Mouse (Mus musculus) left cerebral cortex, adult 8-10 months (tissue): ENCODE data around the gene Sbds. TPM values are rescaled to one million over a fixed set of nuclear protein-coding genes. Genes with fewer than 3 reads are reported as not detected.
A peak's percentile ranks its signal among the peaks of the same experiment; 100 is the strongest.

Experiments used
- DNase-seq, 2 experiments: peaks; one replicate each; pipeline ENCODE4 v3.0.0; 2022; ENCODE audit warnings: low spot score in 2 of 2
- total RNA-seq, 4 experiments: library from RNA; stranded (reverse); gene quantifications; 2 replicates each; pipeline ENCODE4 v1.2.4; 2022

The Sbds gene
- 10 to 100 TPM; 77.8 to 89.1 (median 86.8) TPM for total RNA-seq

DNA sequence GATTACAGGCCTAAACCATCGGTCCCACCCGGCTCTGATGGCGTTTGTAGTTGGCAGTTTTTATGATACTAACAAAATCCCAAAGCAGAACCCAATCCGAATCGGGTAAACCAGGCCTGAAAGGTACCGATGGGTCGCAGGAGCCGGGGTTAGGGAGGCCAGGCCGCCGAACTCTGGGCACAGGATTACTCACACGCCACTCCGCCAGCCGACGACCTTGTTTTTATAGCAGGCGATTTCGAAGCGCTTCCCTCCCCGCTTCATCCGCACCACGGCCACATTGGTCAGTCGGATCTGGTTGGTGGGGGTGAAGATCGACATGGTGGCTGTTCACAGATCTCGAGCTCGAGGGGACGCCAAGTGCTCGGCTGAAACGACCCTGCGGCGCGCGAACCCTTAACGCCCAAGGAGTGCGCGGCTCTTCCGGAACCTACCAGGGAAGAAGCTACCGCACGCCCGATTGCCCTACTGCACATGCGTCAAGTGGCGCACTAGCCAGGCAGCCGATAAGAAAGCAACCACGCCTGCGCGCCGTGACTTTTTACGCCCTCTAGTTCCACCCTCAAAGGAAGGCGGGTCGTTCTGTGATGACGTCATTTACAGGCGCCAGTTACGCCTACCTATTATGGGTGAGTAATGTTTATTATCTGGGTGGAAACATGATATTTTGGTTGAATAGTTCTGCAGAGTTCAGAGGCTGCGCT lies at the start of gene Sbds, which contains the start of gene Tyw1:
Sbds (minus strand) TSS at position 514 of the 704 bp plus-strand sequence.
Tyw1 (plus strand) TSS at position 603 of the 704 bp plus-strand sequence.
- DNase-seq = peak; percentile 92 to 98

DNA sequence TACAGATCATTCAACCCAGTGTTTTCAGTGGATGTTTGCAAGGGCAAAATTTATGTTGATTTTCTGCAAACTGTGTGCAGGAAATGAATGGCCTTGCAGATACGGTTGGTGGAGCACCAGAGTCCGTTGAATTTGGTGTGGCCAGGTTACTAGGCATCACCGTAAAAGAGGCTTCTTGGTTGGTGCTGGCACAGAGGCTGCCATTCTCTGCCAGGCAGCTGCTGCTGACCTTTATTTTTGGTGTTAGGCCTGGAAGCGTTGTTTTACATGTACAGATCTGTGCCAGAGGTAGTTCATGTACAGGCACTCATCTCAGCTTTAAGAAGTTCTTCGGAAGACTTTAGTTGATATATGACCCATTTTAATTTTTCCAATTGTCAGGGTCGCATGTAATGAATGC lies 48.3 kb upstream of the Sbds start:
- no peak for DNase-seq

DNA sequence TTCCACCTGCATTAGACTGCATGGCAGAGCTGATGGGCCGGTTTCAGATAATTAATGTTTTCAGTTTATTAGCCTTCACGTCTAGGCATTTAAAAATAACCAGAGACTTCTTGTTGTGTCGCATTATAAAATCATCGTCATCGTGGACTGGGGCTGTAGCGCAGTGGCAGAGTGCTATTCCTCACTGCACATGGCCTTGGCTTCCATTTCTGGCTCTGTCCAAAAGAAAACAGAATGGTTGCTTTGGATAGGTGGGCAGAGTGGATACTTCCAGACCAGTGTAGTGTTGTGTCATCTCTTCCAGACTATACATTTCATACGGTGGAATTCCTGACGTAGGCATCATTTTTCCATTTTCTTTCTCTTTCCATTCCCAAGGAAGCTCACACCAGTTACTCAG lies 44.2 kb upstream of the Sbds start:
- no peak for DNase-seq

DNA sequence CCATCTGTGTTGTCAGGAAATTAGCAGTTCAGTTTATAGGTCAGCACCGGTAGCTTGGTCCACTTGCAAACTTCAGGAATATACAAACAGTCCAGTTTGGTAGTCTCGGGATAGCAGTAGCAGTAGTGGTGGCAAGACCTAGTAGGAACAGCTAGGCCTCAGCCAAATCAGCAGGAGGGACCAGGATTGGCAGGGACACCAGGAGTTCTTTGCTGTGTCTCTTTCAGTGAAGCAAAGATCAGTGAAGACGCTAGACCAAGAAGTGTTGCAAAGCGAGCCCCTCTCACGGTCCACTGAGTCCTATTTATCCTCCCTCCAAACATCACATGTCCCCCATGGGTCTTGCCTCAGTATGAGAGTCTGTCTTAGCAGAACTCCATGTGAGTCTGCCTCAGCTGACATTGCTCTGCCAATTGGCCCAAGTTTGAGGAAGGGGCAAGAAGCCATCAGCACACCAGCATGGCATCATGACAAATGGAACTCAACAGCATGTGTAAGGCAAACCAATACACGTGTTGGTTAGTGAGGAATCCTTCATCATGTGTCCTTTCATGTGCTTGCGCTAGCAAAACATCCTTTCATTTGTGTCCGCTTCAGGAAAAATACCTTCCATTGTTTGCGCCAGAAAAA lies 43.6 kb upstream of the Sbds start:
- DNase-seq = no peak

DNA sequence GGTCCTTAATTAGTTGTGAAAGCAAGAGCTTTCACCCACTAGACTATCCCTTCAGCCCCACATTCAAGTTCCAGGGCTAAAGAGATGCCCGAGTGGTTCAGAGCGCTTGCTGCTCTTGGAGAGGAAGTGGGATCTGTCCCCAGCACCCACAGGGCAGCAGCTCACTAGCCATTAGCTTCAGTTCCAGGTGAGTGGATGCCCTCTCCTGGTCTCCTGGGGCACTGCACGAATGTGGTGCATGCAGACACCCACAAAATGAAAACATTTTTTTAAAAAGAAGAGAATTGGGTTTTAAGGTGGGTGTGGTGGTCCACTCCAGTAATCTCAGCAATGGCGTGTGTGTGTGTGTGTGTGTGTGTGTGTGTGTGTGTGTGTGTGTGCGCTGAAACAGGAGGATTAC lies 40.7 kb upstream of the Sbds start:
- no peak for DNase-seq

DNA sequence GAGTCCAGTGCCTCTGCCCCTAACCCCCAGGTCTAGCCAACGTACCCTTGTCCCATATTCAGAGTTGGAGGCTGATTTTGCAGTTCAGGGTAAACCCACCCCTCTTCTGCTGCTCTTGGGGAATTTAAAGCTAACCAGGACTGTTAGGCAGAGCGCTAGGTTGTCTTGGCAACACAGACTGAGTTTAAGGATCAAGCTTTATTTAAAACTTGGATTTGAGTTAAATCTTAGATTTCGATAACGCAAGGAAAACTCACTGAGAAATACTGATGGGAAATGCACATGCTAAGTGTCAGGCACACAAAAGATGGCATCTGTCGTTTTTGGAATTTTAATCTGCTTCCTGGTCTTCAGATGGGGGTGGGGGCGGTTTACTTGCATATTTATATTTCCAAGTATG lies 39.3 kb upstream of the Sbds start:
- DNase-seq = no peak

DNA sequence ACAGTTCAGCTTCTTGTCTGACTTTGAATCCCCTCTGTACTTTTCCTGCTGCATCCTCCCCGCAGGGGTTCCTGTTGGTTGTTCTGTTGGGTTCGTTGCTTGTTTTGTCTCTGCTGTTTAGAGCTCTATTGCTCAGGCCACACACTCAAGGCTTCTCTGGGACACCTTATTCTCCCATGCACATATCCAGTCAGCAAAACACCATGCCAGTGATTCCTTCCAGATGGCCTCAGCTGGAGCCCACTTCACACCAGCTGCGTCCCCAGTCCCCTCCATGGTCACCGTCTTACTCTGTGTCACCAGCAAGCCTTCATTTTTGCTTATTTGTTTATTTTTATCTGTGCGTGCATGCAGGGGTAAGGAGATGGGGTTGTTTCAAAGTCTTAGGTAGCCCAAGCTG lies 38.6 kb upstream of the Sbds start:
- DNase-seq = no peak

DNA sequence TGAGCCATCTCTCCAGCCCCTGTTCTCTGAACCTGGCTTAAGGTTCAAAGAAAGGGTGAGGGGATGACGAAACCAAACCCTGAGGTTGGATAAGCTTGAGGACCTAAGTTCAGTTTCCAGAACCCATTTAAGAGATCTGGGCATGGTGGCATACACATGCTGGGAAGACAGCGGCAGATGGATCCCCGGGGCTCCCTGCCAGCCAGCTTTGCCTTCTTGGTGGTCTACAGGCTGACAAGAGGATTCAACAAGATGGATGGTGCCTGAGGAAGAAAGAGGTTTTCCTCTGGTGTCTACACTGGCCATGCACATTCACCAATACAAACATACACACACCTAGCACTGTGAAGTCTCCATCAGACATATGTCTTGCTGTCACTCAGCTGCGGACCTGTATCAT lies 37.6 kb upstream of the Sbds start:
- DNase-seq = no peak

DNA sequence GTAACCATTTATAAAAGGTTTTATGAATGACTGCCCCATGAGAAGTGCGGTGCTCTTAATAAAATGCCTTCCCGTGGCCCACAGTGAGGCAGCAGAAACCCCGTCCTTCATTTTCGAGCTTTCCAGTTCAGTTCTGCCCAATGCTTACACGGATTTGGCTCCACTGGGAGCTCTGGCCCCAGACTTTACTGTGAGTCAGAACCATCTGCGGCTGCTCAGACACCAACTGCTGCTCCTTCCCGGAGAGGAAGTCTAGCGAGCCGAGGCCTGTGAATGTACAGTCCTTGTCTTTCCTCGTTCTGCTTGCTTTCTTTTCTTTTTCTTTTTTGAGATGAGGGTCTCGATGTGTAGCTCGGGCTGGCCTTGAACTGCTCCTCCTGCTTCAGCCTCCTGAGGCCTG lies 35.4 kb upstream of the Sbds start:
- DNase-seq = peak in 1 of 2 experiments; percentile 37

DNA sequence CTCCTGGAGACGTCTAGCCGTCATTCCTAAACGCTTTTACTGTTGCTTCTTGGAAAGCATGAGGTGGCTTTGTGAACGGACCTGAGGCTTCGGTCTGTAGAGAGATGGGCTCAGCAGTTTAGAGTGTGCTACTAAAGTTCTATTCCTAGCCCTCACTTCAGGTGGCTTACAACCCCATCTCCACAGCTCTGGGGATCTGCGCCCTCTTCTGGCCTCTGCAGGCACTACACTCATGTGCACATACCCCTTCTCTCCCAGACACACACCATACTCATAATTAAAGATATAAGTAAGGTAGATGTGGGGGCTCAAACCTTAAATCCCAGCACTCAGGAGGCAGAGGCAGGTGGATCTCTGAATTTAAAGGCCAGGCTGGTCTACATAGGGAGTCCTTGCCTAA lies 34.9 kb upstream of the Sbds start:
- DNase-seq = no peak

DNA sequence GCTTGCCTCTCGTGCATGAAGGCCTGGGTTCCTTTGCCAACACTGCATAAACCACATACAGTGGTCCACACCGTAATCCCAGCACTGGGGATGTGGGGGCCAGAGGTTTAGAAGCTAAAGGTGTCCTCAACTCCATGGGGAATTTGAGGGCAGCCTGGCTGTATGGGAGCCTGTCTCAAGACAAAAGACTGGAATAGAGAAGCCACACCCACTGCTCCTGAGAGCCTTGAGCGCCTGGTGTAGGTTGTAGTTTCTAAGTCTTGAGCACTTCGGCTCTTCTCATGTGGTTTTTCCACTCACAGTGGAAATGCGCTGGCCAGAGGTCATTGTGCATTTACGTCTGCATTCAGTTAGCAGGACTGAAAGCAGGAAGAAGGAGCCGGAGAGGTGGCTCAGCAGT lies 32.8 kb upstream of the Sbds start:
- DNase-seq = no peak

DNA sequence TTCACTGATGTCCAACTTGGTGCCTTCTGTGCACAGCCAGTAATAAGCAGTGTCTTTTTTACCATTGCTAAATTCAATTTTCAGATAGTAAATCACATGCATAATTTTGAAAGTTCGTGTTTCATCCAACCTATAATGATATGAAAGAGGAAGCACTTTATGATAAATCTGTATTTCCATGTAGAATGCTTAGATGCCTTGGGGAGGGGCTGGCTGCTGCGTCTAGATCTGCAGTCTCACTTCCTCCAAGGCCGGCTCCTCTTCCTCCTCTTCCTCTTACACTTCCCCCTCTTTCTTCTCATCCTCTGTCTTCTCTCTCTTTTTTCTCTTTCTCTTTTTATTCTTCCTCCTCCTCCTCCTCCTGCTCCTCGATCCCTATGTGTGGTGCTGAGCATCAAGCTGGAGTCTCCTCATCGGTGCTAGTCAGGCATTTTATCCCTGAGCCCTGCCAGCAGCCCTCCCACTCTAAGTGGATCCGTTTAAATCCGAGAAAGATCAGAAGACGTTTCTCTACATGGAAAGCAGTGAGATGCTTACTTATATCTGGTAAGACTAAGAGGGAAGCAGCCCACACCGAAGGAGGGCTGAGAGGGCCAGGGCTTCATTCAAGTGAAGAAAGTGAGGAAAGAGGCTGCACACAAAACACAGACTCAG lies 27.9 kb upstream of the Sbds start:
- no peak for DNase-seq

DNA sequence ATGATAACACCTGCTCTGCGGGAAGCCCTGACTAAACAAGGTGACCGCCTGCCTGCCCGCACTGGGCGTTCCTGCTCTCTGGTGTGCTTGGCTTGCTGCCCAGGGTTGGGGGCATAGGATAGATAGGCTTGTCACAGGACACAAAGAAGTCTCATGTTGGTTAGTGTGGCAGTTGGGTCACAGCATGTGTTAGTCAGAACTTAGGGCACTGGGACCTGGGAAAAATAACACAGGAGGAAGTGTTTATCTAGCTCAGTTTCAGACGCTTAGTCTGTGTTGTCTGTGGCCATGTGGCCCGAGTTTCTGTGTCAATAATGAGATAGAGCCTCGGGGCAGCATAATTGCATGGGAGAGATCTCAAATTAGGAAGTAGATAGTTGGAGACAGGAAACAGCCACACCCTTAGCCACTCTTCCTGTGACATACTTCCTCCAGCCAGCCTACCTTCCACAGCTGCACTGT lies 22.7 kb upstream of the Sbds start:
- no peak for DNase-seq

DNA sequence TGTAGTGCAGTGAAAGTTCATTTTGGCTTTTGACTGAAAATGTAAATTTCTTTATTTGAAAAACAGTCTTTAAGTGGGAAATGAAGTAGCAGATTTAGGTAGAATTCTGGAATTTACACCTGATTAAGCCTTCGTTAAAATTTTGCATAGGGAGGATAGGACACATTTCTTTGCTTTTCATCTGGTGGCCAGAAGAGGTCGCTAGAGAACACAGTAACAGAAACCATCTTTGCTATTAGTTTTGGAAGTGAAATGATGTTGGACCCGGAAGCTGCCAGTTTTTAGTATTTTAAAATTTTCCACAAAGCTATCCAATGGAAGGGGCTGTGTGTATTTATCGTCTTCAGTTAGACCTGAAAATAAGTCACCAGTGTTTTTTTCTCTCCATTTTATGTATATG lies 20.2 kb upstream of the Sbds start:
- DNase-seq = no peak

DNA sequence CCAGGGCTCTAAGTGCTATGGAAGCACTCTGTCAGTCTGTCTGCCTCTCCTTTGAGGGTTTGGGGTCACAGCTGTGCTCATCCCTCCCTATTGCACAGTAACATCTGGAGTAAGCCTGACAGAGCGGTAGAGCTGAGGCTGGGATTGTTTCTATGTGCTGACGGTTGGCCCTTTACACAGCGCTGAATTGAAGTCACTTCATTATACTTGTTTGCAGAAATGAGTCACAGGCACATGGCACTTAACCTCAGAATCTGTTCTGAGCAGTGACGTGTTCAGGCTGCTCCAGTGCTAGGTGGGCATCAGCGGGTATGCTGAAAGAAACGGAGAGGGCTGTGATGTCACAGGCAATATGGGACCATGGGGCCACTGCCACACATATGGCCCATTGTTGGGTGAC lies 17.7 kb upstream of the Sbds start:
- no peak for DNase-seq

DNA sequence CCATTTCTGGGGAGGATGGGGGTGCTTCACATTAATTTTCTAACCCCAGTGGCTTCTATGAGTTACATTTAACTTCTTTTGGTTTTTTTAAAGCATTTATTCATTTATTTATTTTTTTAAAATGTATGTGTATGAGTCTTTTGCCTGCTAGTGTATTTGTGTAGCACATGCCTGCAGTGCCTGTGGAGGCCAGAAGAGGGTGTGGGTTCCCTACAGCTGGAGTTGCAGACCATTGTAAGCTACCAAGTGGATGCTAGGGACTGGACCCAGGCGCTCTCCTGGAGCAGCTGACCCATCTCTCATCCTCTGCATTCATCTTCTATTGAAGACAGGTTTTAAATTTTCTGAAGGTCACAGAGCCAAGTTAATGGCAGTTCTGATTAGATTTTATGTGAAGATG lies 17.0 kb upstream of the Sbds start:
- no peak for DNase-seq

DNA sequence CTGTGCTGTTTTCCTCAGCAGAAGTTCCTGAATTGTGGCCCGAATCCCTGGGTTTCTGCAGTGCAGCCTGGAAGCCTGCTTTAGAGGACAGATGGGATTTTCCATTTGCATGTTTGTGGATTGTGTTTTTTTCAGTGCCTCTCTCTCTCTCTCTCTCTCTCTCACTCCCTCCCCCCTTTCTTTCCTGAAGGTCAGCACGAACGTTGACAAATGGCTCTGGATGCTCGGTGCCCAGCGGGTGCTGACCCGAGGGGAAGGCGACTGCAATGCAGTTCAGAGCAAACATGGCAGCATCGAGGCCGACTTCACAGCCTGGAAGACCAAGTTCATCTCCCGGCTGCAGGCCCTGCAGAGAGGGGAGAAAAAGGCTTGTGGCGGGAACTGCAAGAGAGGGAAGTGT lies 13.6 kb upstream of the Sbds start:
- DNase-seq = no peak

DNA sequence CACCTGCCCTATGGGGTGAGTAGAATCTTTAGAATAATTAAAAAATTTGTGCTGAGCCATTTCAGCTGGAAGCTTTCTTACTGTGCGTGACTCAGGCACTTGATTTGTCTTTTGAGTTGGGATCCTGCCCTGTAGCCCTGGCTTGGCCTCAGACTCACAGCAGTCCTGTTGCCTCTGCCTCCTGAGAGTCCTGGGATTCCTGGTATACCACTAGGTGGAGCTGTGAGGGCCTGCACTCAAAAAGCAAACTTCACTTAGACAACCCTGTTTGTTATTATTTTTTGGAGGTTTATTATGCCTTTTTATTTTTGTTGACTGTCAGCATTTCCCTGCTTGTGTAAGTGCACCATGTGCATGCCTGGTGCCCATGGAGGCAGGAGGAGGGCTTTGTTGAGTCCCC lies 12.0 kb upstream of the Sbds start:
- DNase-seq = no peak

DNA sequence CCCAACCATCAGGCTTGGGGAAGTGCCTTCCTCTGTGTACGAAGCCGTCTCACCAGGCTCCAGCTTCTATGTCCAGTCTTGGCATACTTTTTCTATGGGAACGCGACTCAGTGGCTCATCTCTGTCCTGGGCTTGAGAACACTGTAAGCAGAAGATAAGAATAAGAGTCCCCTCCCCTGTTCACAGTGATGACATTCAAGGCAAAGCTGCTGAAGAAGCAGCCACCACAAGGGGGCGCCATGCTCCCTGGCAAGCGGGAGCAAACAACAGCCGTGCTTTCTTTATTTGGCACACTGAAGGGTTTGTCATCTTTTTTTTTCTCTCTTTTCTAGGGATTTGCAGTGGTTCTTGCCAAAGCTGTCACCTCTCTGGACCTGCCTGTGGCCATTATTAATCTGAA lies 11.3 kb upstream of the Sbds start:
- DNase-seq = no peak

DNA sequence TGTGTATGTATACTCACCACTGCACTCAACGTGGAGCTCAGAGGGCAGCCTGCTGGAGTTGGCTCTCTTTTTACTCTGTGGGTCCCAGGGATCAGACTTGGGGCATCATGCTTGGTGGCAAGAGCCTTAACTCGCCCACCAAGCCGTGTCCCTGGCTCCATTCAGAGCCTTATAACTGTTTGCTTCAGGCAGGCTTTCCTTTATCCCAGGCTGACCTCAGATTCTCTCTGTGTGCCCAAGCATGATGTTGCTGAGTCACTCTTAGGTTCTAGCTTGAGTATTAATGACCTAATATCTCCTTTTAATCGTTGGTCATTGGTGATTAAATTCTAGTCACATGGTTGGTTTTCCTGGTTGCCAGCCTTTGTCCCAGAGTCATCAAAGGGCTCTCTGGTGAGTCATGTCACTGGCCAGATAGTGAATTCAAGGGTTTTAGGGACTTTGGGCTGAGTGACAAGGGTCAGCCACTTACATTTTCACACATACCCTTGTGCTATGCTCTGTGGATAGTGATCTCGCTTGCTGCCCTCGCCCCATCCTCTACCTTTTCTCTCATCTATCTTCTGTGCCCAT lies 9.2 kb upstream of the Sbds start:
- DNase-seq = no peak

DNA sequence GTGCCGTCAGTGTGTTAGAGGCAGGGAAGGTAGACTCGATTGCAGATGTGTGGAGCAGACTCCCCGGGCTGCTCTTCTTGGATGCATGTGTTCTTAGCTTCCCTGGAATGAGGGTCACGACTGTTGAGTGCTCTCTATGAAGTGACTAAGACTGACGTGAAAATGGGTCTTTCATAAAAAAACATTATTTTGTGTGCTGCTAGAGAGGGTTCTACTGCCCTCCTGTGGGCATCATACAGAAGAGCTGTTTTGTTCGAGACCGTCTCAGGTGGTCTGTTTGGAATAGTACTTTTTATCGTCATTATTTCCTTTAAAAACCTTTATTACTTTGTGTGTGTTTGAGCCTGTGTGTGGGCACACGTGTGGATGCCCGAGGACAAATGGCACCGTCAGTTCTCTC lies 8.1 kb upstream of the Sbds start:
- no peak for DNase-seq

DNA sequence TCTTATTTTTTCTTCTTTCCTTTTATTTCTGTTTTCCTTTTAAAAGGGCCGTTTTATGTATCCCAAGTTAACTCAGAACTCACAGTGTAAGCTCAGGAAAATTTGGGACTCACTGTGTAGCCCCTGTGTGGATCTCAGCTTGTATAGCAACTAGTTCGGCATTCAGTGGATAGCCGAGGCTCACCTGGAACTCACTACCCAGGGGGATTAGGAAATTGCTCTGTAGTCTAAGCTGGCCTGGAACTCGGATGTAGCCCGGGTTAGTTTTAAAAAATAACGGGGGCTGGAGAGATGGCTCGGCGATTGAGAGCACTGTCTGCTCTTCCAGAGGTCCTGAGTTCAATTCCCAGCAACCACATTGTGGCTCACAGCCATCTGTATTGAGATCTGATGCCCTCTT lies 2.0 kb upstream of the Sbds start:
- DNase-seq = no peak
